Comparison of ENCODE assay signal across 9 mouse cellular contexts in the genomic region with DNA sequence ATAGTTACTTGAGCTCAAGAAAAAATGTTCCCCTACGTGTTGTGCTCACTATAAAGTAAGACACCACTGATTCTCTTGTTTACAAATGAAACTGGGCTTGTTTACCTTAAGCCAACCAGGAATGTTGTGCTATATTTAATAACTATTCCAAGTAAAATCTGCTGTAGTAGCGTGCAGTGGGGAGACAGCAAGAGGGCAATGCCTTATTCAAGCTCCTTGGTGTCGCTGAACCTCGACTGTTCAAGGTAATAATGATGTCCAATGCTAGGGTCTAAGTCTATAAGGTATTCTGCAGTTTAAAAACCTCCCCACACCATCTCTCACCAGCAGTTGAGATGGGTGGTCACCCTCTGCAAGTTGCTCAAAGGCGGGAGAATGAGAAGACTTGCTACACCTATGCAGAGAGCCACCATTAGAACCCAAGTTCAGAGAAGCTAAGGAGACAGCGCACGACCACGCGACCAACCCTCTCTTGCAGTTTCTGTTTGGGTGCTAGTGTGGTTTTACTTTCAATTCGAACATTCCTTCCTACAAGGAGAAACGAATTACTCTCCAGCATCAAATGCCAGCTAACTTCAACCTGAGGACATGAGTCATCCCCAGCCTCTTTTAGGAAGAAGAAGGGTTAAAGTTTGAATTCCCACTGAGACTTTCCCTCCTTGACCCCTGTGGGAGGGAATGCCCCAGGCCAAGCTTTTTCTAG.
A peak's percentile ranks its signal among the peaks of the same experiment; 100 is the strongest.
DNase-seq lines count a peak whose midpoint lies in the region; ATAC-seq and TF ChIP-seq lines count a peak whose summit lies in the region.
"Had no signal": no experiment of that assay in that cellular context is flagged by ENCODE, and none has a peak within 500 bp of the region (broad histone marks: within the 10 kb centered on the region; RNA-seq: fewer than 3 reads in every experiment).

No protein-coding gene starts in this region.

- no peaks in the 10 kb centered on the region; the same call in 1 of the 2 replicates for H3K9me3 ChIP-seq in heart, embryonic 16.5 days (replicated peaks; ENCODE audit: control insufficient read depth, low read length)
- peaks cover 9% of the 10 kb centered on the region for H3K9me3 ChIP-seq in CH12.LX (replicated peaks; ENCODE audit: low read length)
- H3K9me3 ChIP-seq in intestine, embryonic 15.5 days: no peaks in the 10 kb centered on the region
- H3K9me3 ChIP-seq: midbrain, embryonic 12.5 days had no signal

- H3K27ac ChIP-seq in heart, embryonic 16.5 days (ENCODE audit: low read length): peak overlapping the region; percentile 79
- H3K27ac ChIP-seq in CH12.LX (ENCODE audit: insufficient read depth, low read depth): peak overlapping the region; percentile 82
- 0 out of 2 replicates have a peak overlapping the region, but pooled peaks have one; percentile 9 for H3K27ac ChIP-seq in intestine, embryonic 15.5 days
- H3K27ac ChIP-seq: midbrain, embryonic 12.5 days had no signal

- TF ChIP-seq RAD21 in CH12.LX (IDR thresholded peaks at IDR 0.05; ENCODE audit: low read depth, low read length): no peak; the same call in 1 of the 2 replicates

- H3K36me3 ChIP-seq in heart, embryonic 16.5 days (ENCODE audit: control insufficient read depth, insufficient read depth): no peaks in the 10 kb centered on the region
- peaks cover 0 to 46% of the 10 kb centered on the region in 2 experiments for H3K36me3 ChIP-seq in CH12.LX (replicated peaks in 1 of 2; ENCODE audit: control insufficient read depth in 1 of 2, insufficient read depth in 1 of 2, low read length in 1 of 2)
- no peaks in the 10 kb centered on the region for H3K36me3 ChIP-seq in intestine, embryonic 15.5 days
- H3K36me3 ChIP-seq: midbrain, embryonic 12.5 days had no signal

- no peak for TF ChIP-seq POLR2A in CH12.LX (IDR thresholded peaks at IDR 0.05; ENCODE audit: low read depth, low read length)

- dilution Hi-C loops in CH12.LX (cut with MboI; ENCODE audit: extremely low pct_ligation_motif_present, extremely low pct_unique_long_range_greater_than_20kb, low sequenced_read_pairs): no loop called here

- H3K9ac ChIP-seq in heart, embryonic 16.5 days (ENCODE audit: low read length): peak overlapping the region; percentile 62
- H3K9ac ChIP-seq in CH12.LX (ENCODE audit: insufficient read depth, low read depth): peak overlapping the region; percentile 33
- no peak overlapping the region for H3K9ac ChIP-seq in intestine, embryonic 15.5 days
- H3K9ac ChIP-seq: midbrain, embryonic 12.5 days had no signal

- H3K4me2 ChIP-seq in heart, embryonic 16.5 days (ENCODE audit: low read depth, low read length): peak overlapping the region; percentile 56
- peak overlapping the region; percentile 100 for H3K4me2 ChIP-seq in CH12.LX (ENCODE audit: insufficient read depth, low read depth, poor library complexity, severe bottlenecking)
- peak overlapping the region; percentile 19; the same call in 1 of the 2 replicates for H3K4me2 ChIP-seq in intestine, embryonic 15.5 days (replicated peaks)
- H3K4me2 ChIP-seq: midbrain, embryonic 12.5 days had no signal

- H3K4me3 ChIP-seq in heart, embryonic 16.5 days (ENCODE audit: low read length): peak overlapping the region; percentile 23; the same call in 1 of the 2 replicates
- peak overlapping the region; percentile 6 to 40 (median 35) for H3K4me3 ChIP-seq in CH12.LX (replicated peaks in 1 of 3; ENCODE audit: low read depth in 2 of 3, low read length in 2 of 3, poor library complexity in 1 of 3)
- H3K4me3 ChIP-seq in intestine, embryonic 15.5 days (replicated peaks): no peak overlapping the region
- H3K4me3 ChIP-seq: midbrain, embryonic 12.5 days had no signal

- peaks cover 27% of the 10 kb centered on the region for H3K4me1 ChIP-seq in heart, embryonic 16.5 days (ENCODE audit: control insufficient read depth, insufficient read depth, low read length)
- H3K4me1 ChIP-seq in CH12.LX (ENCODE audit: control insufficient read depth in 1 of 2, insufficient read depth in 2 of 2): peaks cover 24 to 78% of the 10 kb centered on the region in 2 experiments
- peaks cover 35% of the 10 kb centered on the region for H3K4me1 ChIP-seq in intestine, embryonic 15.5 days (replicated peaks)

- ATAC-seq in heart, embryonic 16.5 days (replicated peaks; ENCODE audit: extremely low read depth, insufficient read depth, low FRiP score): no peak
- ATAC-seq in intestine, embryonic 15.5 days: no peak

- peak; percentile 69 for TF ChIP-seq EP300 in CH12.LX (IDR thresholded peaks at IDR 0.05; ENCODE audit: low read length)

- no peak for DNase-seq in heart, adult 18-20 months
- DNase-seq in 3T3-L1 (ENCODE audit: low read depth, low spot score) (peak; percentile 87), CH12.LX (ENCODE audit: extremely low read depth) (peak; percentile 66)
- DNase-seq in cerebellum, postnatal 14 days: no peak
- DNase-seq in ovary, postnatal 36 days (ENCODE audit: low spot score): no peak
- no peak for DNase-seq in urinary bladder, adult 18-20 months (ENCODE audit: low spot score in 2 of 2)

- peaks cover 3% of the 10 kb centered on the region; the same call in 1 of the 2 replicates for H3K79me2 ChIP-seq in CH12.LX (replicated peaks; ENCODE audit: control insufficient read depth, extremely low read depth, insufficient read depth, poor library complexity, severe bottlenecking)

- 79% methylated on average over 11 of the region's 11 CpGs for WGBS in heart, embryonic 16.5 days
- 79% methylated on average over 11 of the region's 11 CpGs for WGBS in intestine, embryonic 15.5 days

- no peaks in the 10 kb centered on the region for H3K27me3 ChIP-seq in heart, embryonic 16.5 days (ENCODE audit: control insufficient read depth, insufficient read depth, low read length)
- no peaks in the 10 kb centered on the region for H3K27me3 ChIP-seq in CH12.LX (replicated peaks)
- no peaks in the 10 kb centered on the region for H3K27me3 ChIP-seq in intestine, embryonic 15.5 days (replicated peaks)

- in situ Hi-C loops in CH12.LX (cut with MboI; ENCODE audit: low pct_ligation_motif_present, low pct_unique_long_range_greater_than_20kb, low sequenced_read_pairs): loop anchor here (5.0 to 25.0 kb wide), 2 partner anchors 163 to 352 kb away; no protein-coding TSS in a partner anchor

- TF ChIP-seq CTCF in CH12.LX (conservative IDR thresholded peaks at IDR 0.05 in 1 of 2, IDR thresholded peaks at IDR 0.05 in 1 of 2; ENCODE audit: low read depth in 2 of 2, low read length in 2 of 2): no peak

TF ChIP-seq in CH12.LX, 34 proteins besides CTCF, POLR2A, EP300 and RAD21 (continues in another document):
- TF ChIP-seq USF1 (IDR thresholded peaks at IDR 0.05; ENCODE audit: low read depth, low read length) (no peak), SIN3A (IDR thresholded peaks at IDR 0.05; ENCODE audit: low read length) (peak; percentile 60; the same call in 1 of the 2 replicates), IRF4 (IDR thresholded peaks at IDR 0.05; ENCODE audit: low read depth, low read length) (peak; percentile 76; the same call in 1 of the 2 replicates), CHD1 (IDR thresholded peaks at IDR 0.05; ENCODE audit: low read depth, low read length) (peak; percentile 95), PAX5 (IDR thresholded peaks at IDR 0.05; ENCODE audit: low read length) (no peak), ETS1 (conservative IDR thresholded peaks at IDR 0.05; ENCODE audit: low read depth, low read length) (peak; percentile 80), MEF2A (IDR thresholded peaks at IDR 0.05; ENCODE audit: borderline replicate concordance, low read depth, low read length) (peak; percentile 45; the same call in 1 of the 2 replicates), HCFC1 (IDR thresholded peaks at IDR 0.05; ENCODE audit: low read depth, low read length) (no peak), TBP (conservative IDR thresholded peaks at IDR 0.05; ENCODE audit: low read depth, low read length) (no peak; the same call in 1 of the 2 replicates), ZC3H11A (IDR thresholded peaks at IDR 0.05; ENCODE audit: low read depth, low read length) (no peak), ZMIZ1 (IDR thresholded peaks at IDR 0.05; ENCODE audit: low read depth, low read length) (no peak), GABPA (IDR thresholded peaks at IDR 0.05; ENCODE audit: insufficient replicate concordance, low read depth, low read length) (no peak), MAZ (IDR thresholded peaks at IDR 0.05; ENCODE audit: low read depth, low read length) (0 out of 2 replicates have a peak, but pooled peaks have one; percentile 9), MXI1 (IDR thresholded peaks at IDR 0.05; ENCODE audit: low read depth, low read length) (peak; percentile 82), USF2 (conservative IDR thresholded peaks at IDR 0.05; ENCODE audit: low read depth, low read length) (no peak), TCF12 (IDR thresholded peaks at IDR 0.05; ENCODE audit: low read depth, low read length) (no peak; the same call in 1 of the 2 replicates), MAX (IDR thresholded peaks at IDR 0.05; ENCODE audit: low read length) (peak; percentile 83), JUN (IDR thresholded peaks at IDR 0.05; ENCODE audit: insufficient read depth, low read depth, low read length) (peak; percentile 32; the same call in 1 of the 2 replicates), BHLHE40 (IDR thresholded peaks at IDR 0.05; ENCODE audit: low read depth, low read length) (peak; percentile 60), MYC (IDR thresholded peaks at IDR 0.05; ENCODE audit: low read depth, low read length) (peak; percentile 90), RCOR1 (conservative IDR thresholded peaks at IDR 0.05; ENCODE audit: low read depth, low read length) (peak; percentile 42; the same call in 1 of the 2 replicates), UBTF (IDR thresholded peaks at IDR 0.05; ENCODE audit: low read depth, low read length) (0 out of 2 replicates have a peak, but pooled peaks have one; percentile 25), KAT2A (IDR thresholded peaks at IDR 0.05; ENCODE audit: insufficient replicate concordance, low read length) (no peak), ZNF384 (IDR thresholded peaks at IDR 0.05; ENCODE audit: low read depth, low read length) (no peak; the same call in 1 of the 2 replicates), SMC3 (IDR thresholded peaks at IDR 0.05; ENCODE audit: low read depth, low read length) (peak; percentile 9; the same call in 1 of the 2 replicates), MAFK (IDR thresholded peaks at IDR 0.05; ENCODE audit: insufficient replicate concordance, low read length) (peak; percentile 15; the same call in 1 of the 2 replicates), E2F4 (IDR thresholded peaks at IDR 0.05; ENCODE audit: insufficient replicate concordance, low read depth, low read length) (0 out of 2 replicates have a peak, but pooled peaks have one; percentile 27), JUND (conservative IDR thresholded peaks at IDR 0.05; ENCODE audit: low read depth, low read length) (peak; percentile 46; the same call in 1 of the 2 replicates), CHD2 (IDR thresholded peaks at IDR 0.05; ENCODE audit: low read length) (no peak; the same call in 1 of the 2 replicates), NELFE (IDR thresholded peaks at IDR 0.05; ENCODE audit: low read depth, low read length) (peak; percentile 23; the same call in 1 of the 2 replicates)

Comparison
In these comparisons a context has a peak if more than half of its experiments do, and no peak if none do; other contexts are left out.
1. H3K27ac ChIP-seq: peak in every context shown above with its lines; median percentile 82 in CH12.LX; 79 in heart, embryonic 16.5 days; 9 in intestine, embryonic 15.5 days.
2. H3K4me2 ChIP-seq: peak in every context shown above with its lines; median percentile 100 in CH12.LX; 56 in heart, embryonic 16.5 days; 19 in intestine, embryonic 15.5 days.
3. DNase-seq: peak in 3T3-L1 (single experiment) and CH12.LX (single experiment); none in heart, adult 18-20 months (0 of 2), cerebellum, postnatal 14 days (0 of 2), ovary, postnatal 36 days (single experiment) and urinary bladder, adult 18-20 months (0 of 2).